Mouse (Mus musculus) heart, embryonic 15.5 days (tissue): ENCODE results near the gene Tlr9. TPM values are rescaled to one million over a fixed set of nuclear protein-coding genes. Genes with fewer than 3 reads are reported as not detected.

Source experiments
- ATAC-seq: fragments of 200-750 bp; cut with Nextera tagmentation; replicated peaks from 2 replicates; pipeline ENCODE4 v1.8.0; 2017; ENCODE audit warnings: low read depth, moderate TSS enrichment; ENCODE audit not compliant: insufficient number of reproducible peaks, insufficient read depth, low FRiP score
- H3K27ac ChIP-seq: fragments of 300-500 bp; sonication (generic); 2 replicates; pipeline ENCODE4 v1.5.1; 2015; ENCODE audit warnings: mild to moderate bottlenecking, inconsistent platforms
- H3K27me3 ChIP-seq: fragments of 300-500 bp; sonication (generic); 2 replicates; pipeline ENCODE4 v1.6.1; 2015; ENCODE audit warnings: inconsistent platforms
- H3K36me3 ChIP-seq: fragments of 300-500 bp; sonication (generic); 2 replicates; pipeline ENCODE4 v1.6.1; 2015; ENCODE audit warnings: mild to moderate bottlenecking, inconsistent platforms
- H3K4me1 ChIP-seq: fragments of 300-500 bp; sonication (generic); replicated peaks from 2 replicates; pipeline ENCODE4 v1.6.1; 2015; ENCODE audit warnings: inconsistent platforms
- H3K4me2 ChIP-seq: fragments of 300-500 bp; sonication (generic); 2 replicates; pipeline ENCODE4 v1.6.1; 2015; ENCODE audit warnings: inconsistent platforms, mild to moderate bottlenecking, moderate library complexity
- H3K4me3 ChIP-seq: fragments of 300-500 bp; sonication (generic); 2 replicates; pipeline ENCODE4 v1.5.1; 2015; ENCODE audit warnings: mild to moderate bottlenecking, inconsistent platforms
- H3K9ac ChIP-seq: fragments of 300-500 bp; sonication (generic); 2 replicates; pipeline ENCODE4 v1.6.1; 2015; ENCODE audit warnings: mild to moderate bottlenecking, inconsistent platforms
- H3K9me3 ChIP-seq: fragments of 300-500 bp; sonication (generic); replicated peaks from 2 replicates; pipeline ENCODE4 v1.6.1; 2016; ENCODE audit warnings: inconsistent platforms
- WGBS: fragments of 180-500 bp; shearing (Covaris S2); methylation state at CpG from one replicate; pipeline ENCODE4 v1.1.7; 2015; ENCODE audit warnings: mixed read lengths; 5-methylcytosine and 5-hydroxymethylcytosine counted together
- polyA plus RNA-seq: library from polyadenylated mRNA; unstranded; fragments of >200 nt; fragmentation: Nextera tagmentation; extraction: Ambion mirVana; gene quantifications from 2 replicates; pipeline ENCODE4 v1.2.1, GENCODE M21; 2015

Tlr9 gene
- polyA plus RNA-seq, 1 experiment from 2014 or later: 0.04 TPM

DNA sequence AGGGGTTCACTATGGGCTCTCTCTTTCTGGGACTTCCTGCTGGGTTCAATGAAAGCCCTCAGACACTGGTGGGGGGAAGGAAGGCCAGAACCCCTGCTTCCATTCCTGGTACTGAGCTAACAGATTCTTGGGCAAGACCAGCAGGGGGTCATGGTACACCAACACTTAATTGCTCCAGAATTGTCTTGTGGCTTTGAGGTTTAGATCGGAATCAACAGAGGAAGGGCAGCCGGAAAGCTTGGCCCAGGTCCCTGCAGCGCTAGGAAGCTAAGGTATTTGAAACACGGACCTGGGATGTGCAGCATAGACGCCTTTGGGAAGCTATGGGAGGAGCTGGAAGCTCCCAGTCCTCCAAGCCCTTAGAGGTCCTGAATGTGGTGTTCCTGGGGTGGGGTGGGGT lies 36.6 kb downstream of the Tlr9 start:
- no peaks in the 10 kb centered on the region for H3K27me3 ChIP-seq
- no peaks in the 10 kb centered on the region for H3K9me3 ChIP-seq
- H3K36me3 ChIP-seq: no peaks in the 10 kb centered on the region
- no peak overlapping the region for H3K4me2 ChIP-seq
- H3K27ac ChIP-seq: no peak overlapping the region
- no peak overlapping the region for H3K4me3 ChIP-seq
- no peak for ATAC-seq
- 60% methylated on average over 5 of the region's 5 CpGs for WGBS
- H3K9ac ChIP-seq: no peak overlapping the region
- no peaks in the 10 kb centered on the region for H3K4me1 ChIP-seq

DNA sequence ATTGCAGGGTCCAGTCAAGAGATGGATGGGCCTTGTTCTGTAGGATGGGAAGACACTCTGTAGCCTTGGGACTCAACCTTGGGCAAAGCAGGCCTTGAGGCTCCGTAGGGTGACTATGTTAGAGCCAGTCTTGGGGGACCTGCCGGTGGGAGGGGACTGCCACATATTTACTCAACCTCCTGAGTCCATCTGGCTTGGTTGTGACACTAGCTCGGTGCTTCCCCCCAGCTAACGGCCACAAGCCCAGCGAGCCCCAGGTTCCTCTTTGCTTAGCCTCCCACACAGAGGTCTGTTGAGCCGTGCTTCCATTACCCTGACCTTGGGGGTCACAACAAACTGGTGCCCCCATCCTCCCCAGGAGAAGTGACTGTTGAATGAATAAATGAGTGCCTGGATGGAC lies 38.7 kb downstream of the Tlr9 start:
- ATAC-seq: no peak
- Histone ChIP-seq H3K9me3 (no peaks in the 10 kb centered on the region), H3K4me3 (no peak overlapping the region), H3K4me2 (no peak overlapping the region), H3K36me3 (no peaks in the 10 kb centered on the region), H3K27ac (no peak overlapping the region), H3K27me3 (no peaks in the 10 kb centered on the region), H3K4me1 (no peaks in the 10 kb centered on the region), H3K9ac (no peak overlapping the region)
- 70% methylated on average over 6 of the region's 6 CpGs for WGBS

DNA sequence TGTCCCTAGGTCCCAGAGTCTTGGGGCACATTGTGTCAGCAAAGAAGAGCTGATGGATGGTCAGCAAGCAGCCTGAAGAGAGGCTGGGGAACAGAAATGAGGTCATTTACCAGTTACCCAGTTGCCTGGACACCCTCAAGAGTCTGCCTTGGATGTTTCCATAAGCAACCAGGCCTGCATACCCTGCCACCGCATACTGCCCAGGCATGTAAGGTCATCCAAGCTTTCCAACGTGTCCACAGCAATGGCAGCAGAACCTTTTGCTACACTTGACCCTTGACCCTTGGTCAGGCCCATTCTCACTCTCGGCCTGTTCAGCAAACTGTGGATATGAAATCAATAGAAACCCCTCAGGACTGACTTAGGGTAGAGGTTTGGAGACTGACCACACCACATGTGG lies 39.1 kb downstream of the Tlr9 start:
- Histone ChIP-seq H3K27ac (no peak overlapping the region), H3K4me1 (no peaks in the 10 kb centered on the region), H3K9ac (no peak overlapping the region), H3K4me3 (no peak overlapping the region), H3K9me3 (no peaks in the 10 kb centered on the region), H3K4me2 (no peak overlapping the region), H3K27me3 (no peaks in the 10 kb centered on the region), H3K36me3 (no peaks in the 10 kb centered on the region)
- 71% methylated on average over 3 of the region's 3 CpGs for WGBS
- ATAC-seq: no peak

DNA sequence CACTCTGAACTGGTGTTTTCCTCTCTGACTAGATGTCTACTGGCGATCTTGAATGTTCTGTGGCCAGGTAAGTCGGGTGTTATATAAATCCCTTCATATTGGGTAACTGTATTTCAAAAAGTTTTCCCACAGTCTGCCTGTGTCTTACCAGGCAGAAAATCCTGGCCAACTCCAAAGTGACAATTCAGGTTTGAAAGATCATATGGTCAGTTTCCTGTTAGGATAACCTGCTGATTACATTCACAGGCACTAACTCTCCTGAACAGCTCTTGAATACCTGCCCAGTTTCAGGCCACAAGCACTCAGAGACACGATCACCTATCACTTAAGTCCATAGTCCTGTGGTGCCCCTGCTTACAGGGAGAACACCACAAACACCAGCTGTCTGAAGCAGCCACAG lies 39.7 kb downstream of the Tlr9 start:
- no peaks in the 10 kb centered on the region for H3K9me3 ChIP-seq
- no peak overlapping the region for H3K4me3 ChIP-seq
- no peak for ATAC-seq
- WGBS: 69% methylated on average over 3 of the region's 3 CpGs
- H3K36me3 ChIP-seq: no peaks in the 10 kb centered on the region
- H3K4me1 ChIP-seq: no peaks in the 10 kb centered on the region
- no peak overlapping the region for H3K4me2 ChIP-seq
- H3K27ac ChIP-seq: no peak overlapping the region
- H3K9ac ChIP-seq: no peak overlapping the region
- H3K27me3 ChIP-seq: no peaks in the 10 kb centered on the region

- Histone ChIP-seq H3K36me3 (no peaks in the 10 kb centered on the region), H3K4me2 (no peak overlapping the region), H3K27me3 (no peaks in the 10 kb centered on the region), H3K27ac (no peak overlapping the region), H3K4me3 (no peak overlapping the region), H3K9me3 (no peaks in the 10 kb centered on the region), H3K9ac (no peak overlapping the region), H3K4me1 (peaks cover 3% of the 10 kb centered on the region; the same call in 1 of the 2 replicates)
- WGBS: 71% methylated on average over 9 of the region's 9 CpGs
- no peak for ATAC-seq
Measured at GRCm38 (mm10) chr9:106263381-106263924, 41.1 kb downstream of the Tlr9 start.

GRCm38 (mm10) chr9:106265358-106266075 lies 43.1 kb downstream of the Tlr9 start:
- H3K36me3 ChIP-seq: no peaks in the 10 kb centered on the region

DNA sequence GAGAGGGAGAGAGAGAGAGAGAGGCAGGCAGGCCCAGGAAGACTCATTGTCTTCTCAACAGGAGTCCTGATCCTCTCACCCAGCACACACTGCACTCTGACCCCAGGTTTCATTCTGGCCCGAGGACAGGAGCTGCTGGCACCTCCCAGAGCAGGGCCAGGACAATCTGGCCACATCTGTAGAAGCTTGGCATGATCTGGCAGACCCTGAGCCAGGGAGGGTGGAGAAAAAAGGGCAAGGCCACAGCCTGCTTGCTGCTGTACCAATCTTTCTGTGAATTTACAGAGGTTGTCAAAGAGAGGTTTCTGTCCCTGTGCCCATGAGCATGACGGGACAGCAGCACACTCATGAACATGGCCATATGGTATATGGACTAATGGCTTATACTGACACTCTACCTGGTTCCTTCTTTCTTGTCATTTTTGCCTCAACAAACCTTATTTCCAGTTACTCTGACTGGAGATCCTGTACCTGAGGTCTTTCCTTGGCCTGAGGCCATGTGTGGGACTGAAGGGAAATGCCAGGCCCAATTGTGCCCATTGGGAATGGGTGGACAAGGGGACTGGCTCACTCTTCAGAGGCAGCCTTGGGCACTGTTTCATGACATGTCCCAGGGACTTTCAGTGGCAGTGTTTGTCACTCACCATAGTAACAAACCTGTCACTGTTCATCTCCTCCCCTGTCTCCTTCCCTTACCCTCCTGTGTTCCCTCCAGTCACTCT lies 44.7 kb downstream of the Tlr9 start:
- no peak overlapping the region for H3K9ac ChIP-seq
- no peaks in the 10 kb centered on the region for H3K9me3 ChIP-seq
- no peak for ATAC-seq
- H3K36me3 ChIP-seq: no peaks in the 10 kb centered on the region
- H3K4me3 ChIP-seq: no peak overlapping the region
- no peak overlapping the region for H3K27ac ChIP-seq
- WGBS: 56% methylated on average over 2 of the region's 2 CpGs
- H3K4me2 ChIP-seq: no peak overlapping the region
- no peaks in the 10 kb centered on the region for H3K27me3 ChIP-seq
- H3K4me1 ChIP-seq: peaks cover 12% of the 10 kb centered on the region; the same call in 1 of the 2 replicates

More at GRCm38 (mm10) chr9:106265358-106266075, 43.1 kb downstream of the Tlr9 start:
- H3K4me3 ChIP-seq: no peak overlapping the region
- H3K4me2 ChIP-seq: no peak overlapping the region
- no peak for ATAC-seq
- H3K27ac ChIP-seq: no peak overlapping the region
- WGBS: 70% methylated on average over 12 of the region's 12 CpGs
- peaks cover 12% of the 10 kb centered on the region; the same call in 1 of the 2 replicates for H3K4me1 ChIP-seq
- H3K9me3 ChIP-seq: no peaks in the 10 kb centered on the region
- no peaks in the 10 kb centered on the region for H3K27me3 ChIP-seq
- H3K9ac ChIP-seq: no peak overlapping the region

DNA sequence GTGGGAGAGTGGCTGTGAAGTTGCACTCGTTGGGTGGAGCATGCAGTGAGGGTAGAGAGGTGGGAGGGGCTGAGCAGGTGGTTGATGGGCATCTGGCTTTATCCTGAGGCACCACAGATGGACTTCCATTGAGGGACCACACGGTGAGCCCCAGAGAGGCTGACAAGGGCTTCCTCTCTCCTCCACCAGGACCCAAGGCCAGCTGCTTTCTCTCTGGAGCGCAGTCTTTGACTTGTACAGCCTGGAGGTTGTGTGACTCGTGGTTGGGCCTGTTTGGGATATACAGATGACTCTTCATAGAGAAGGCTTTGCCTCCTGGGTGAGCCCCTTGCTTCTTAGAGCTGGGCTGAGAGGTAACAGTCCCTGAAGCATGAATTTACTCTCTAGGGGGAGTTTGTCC lies 46.0 kb downstream of the Tlr9 start:
- no peak overlapping the region for H3K4me3 ChIP-seq
- H3K27me3 ChIP-seq: no peaks in the 10 kb centered on the region
- no peak overlapping the region for H3K27ac ChIP-seq
- ATAC-seq: no peak
- no peaks in the 10 kb centered on the region for H3K36me3 ChIP-seq
- peaks cover 12% of the 10 kb centered on the region; the same call in 1 of the 2 replicates for H3K4me1 ChIP-seq
- WGBS: 50% methylated on average over 4 of the region's 4 CpGs
- no peaks in the 10 kb centered on the region for H3K9me3 ChIP-seq
- H3K9ac ChIP-seq: no peak overlapping the region
- no peak overlapping the region for H3K4me2 ChIP-seq

DNA sequence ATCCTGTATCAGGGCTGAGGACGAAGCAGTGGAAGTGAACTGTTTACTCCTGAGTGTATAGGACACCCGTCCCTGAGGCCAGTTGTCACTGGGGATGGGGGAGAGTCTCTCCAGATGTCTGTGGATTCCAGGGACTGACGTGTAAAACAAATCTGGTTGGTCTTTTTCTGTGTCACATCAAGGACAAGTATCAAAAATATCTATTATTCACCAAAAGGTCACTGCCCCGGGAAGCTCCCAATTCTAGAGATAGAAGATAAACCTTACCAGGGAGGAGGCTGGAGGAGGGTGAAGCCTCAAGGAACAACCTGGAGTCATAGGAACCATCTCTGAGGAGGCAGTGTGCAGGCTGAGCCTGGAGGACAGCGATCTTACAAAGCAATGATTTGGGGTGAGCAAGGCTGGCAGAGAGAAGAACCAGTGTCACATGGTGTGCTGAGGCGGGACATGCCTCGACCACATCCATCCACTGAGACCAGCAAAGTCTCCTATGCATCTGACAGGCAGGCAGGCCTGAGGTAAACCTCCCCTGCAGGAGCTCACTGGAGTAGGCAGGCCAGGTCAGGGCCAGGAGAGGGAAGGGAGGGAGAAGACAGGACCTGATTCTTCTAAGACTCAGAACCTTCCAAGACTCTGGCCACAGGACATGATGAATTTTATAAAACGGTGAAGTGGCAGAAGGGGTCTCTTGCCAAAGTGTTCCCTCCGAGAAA lies 46.8 kb downstream of the Tlr9 start:
- H3K27me3 ChIP-seq: no peaks in the 10 kb centered on the region
- no peaks in the 10 kb centered on the region for H3K9me3 ChIP-seq
- H3K4me3 ChIP-seq: no peak overlapping the region
- H3K36me3 ChIP-seq: no peaks in the 10 kb centered on the region
- peaks cover 12% of the 10 kb centered on the region; the same call in 1 of the 2 replicates for H3K4me1 ChIP-seq
- no peak overlapping the region for H3K27ac ChIP-seq
- H3K4me2 ChIP-seq: no peak overlapping the region
- ATAC-seq: no peak
- no peak overlapping the region for H3K9ac ChIP-seq
- WGBS: 57% methylated on average over 9 of the region's 9 CpGs

DNA sequence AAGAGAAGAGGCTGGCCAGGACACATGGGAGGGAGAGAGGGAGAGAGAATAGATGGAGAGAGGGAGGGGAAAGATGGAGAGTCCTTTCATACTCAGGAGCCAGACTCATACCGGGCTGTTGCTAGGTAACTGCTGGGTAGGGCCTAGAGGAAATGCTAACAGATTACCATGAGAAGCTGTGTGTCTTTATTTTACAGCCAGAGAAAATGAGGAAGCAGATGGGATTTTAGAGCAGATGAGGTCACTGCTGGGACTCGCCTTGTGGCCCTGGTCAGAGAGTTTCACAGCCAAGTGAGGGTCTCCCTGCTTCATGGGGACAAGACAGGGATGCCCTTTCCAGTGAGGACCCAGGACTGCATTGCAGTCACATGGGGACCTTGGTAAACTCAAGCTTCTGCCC lies 47.5 kb downstream of the Tlr9 start:
- Histone ChIP-seq H3K36me3 (no peaks in the 10 kb centered on the region), H3K9me3 (no peaks in the 10 kb centered on the region), H3K4me3 (no peak overlapping the region), H3K4me1 (peaks cover 12% of the 10 kb centered on the region; the same call in 1 of the 2 replicates), H3K27ac (no peak overlapping the region), H3K27me3 (no peaks in the 10 kb centered on the region), H3K9ac (no peak overlapping the region), H3K4me2 (no peak overlapping the region)
- no peak for ATAC-seq
- 40% methylated on average over 2 of the region's 2 CpGs for WGBS

- Histone ChIP-seq H3K9me3 (no peaks in the 10 kb centered on the region), H3K36me3 (no peaks in the 10 kb centered on the region), H3K4me1 (peaks cover 12% of the 10 kb centered on the region; the same call in 1 of the 2 replicates), H3K4me3 (no peak overlapping the region), H3K27ac (no peak overlapping the region), H3K4me2 (no peak overlapping the region), H3K27me3 (no peaks in the 10 kb centered on the region), H3K9ac (no peak overlapping the region)
- WGBS: 64% methylated on average over 4 of the region's 4 CpGs
- ATAC-seq: no peak
Measured at GRCm38 (mm10) chr9:106270656-106271055, 48.3 kb downstream of the Tlr9 start.
